In genomic region chr1:185046513-185046912, GRCm38 (mm10) we compare ENCODE assay signal across 22 mouse cellular contexts.
"Had no signal": no experiment of that assay in that cellular context is flagged by ENCODE, and none has a peak within 500 bp of the region (broad histone marks: within the 10 kb centered on the region; RNA-seq: fewer than 3 reads in every experiment).

No protein-coding gene starts in this region.

- H3K4me1 ChIP-seq: limb, embryonic 12.5 days; limb, embryonic 15.5 days; liver, embryonic 12.5 days; liver, embryonic 15.5 days; megakaryocyte, embryonic 14.5 days; midbrain, embryonic 12.5 days; midbrain, embryonic 15.5 days; neural tube, embryonic 12.5 days; neural tube, embryonic 15.5 days had no signal

- H3K27ac ChIP-seq: limb, embryonic 12.5 days; limb, embryonic 15.5 days; liver, embryonic 12.5 days; liver, embryonic 15.5 days; lung, embryonic 15.5 days; midbrain, embryonic 12.5 days; midbrain, embryonic 15.5 days; neural tube, embryonic 12.5 days; neural tube, embryonic 15.5 days; stomach, postnatal 0 days had no signal

- ATAC-seq: liver, embryonic 12.5 days; midbrain, embryonic 15.5 days had no signal

- H3K9ac ChIP-seq: limb, embryonic 12.5 days; limb, embryonic 15.5 days; liver, embryonic 12.5 days; liver, embryonic 15.5 days; lung, embryonic 15.5 days; midbrain, embryonic 12.5 days; midbrain, embryonic 15.5 days; neural tube, embryonic 12.5 days; neural tube, embryonic 15.5 days had no signal

- H3K9me3 ChIP-seq: limb, embryonic 12.5 days; limb, embryonic 15.5 days; liver, embryonic 12.5 days; liver, embryonic 15.5 days; lung, embryonic 15.5 days; midbrain, embryonic 12.5 days; midbrain, embryonic 15.5 days; neural tube, embryonic 12.5 days; neural tube, embryonic 15.5 days had no signal

- H3K36me3 ChIP-seq: limb, embryonic 12.5 days; limb, embryonic 15.5 days; liver, embryonic 12.5 days; liver, embryonic 15.5 days; lung, embryonic 15.5 days; midbrain, embryonic 12.5 days; midbrain, embryonic 15.5 days; neural tube, embryonic 12.5 days; neural tube, embryonic 15.5 days had no signal

- DNase-seq: kidney, postnatal 14 days; kidney, postnatal 4 days; left cerebral cortex, postnatal 4 days; lung, adult 18-20 months; lung, postnatal 10 days; lung, postnatal 36 days; right cerebral cortex, adult 18-20 months; right cerebral cortex, postnatal 14 days; right cerebral cortex, postnatal 4 days; thymus, adult 2 months; thymus, postnatal 14 days had no signal

- H3K4me3 ChIP-seq: limb, embryonic 12.5 days; limb, embryonic 15.5 days; liver, embryonic 12.5 days; liver, embryonic 15.5 days; lung, embryonic 15.5 days; megakaryocyte, embryonic 14.5 days; midbrain, embryonic 12.5 days; midbrain, embryonic 15.5 days; neural tube, embryonic 12.5 days; neural tube, embryonic 15.5 days had no signal

- H3K27me3 ChIP-seq: limb, embryonic 12.5 days; limb, embryonic 15.5 days; liver, embryonic 12.5 days; liver, embryonic 15.5 days; lung, embryonic 15.5 days; megakaryocyte, embryonic 14.5 days; midbrain, embryonic 12.5 days; midbrain, embryonic 15.5 days; neural tube, embryonic 12.5 days; neural tube, embryonic 15.5 days had no signal

- H3K4me2 ChIP-seq: limb, embryonic 12.5 days; limb, embryonic 15.5 days; liver, embryonic 12.5 days; liver, embryonic 15.5 days; lung, embryonic 15.5 days; midbrain, embryonic 12.5 days; midbrain, embryonic 15.5 days; neural tube, embryonic 12.5 days; neural tube, embryonic 15.5 days had no signal
